Mouse (Mus musculus): ENCODE data around the gene Fra10ac1. TPM values are rescaled to one million over a fixed set of nuclear protein-coding genes. Genes with fewer than 3 reads are reported as not detected.

Gene Fra10ac1
- total RNA-seq, 2 experiments from 2014 or later, result 15.6 to 17.6 TPM

DNA sequence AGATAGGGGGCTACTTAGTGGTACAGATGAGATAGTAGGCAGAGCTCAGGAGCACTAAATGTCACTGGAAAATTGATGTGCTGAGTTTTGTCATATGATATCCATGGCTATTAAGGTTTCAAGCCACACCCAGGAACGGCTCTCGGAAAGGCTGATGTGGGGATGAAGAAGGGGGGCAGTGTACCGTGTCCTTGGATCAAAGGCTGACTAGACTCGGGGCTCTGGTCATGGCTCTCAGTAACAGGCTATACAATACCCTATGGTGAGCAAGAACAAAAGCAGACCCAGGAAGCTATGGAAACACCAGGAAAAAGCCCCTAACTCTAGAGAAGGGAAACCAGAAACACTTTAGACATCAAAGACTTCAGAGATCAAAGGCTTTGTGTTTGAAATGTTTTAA, 8.6 kb upstream of the Fra10ac1 start:
- ATAC-seq (ENCODE audit: poor library complexity, severe bottlenecking), result no peak

- no peak for ATAC-seq (ENCODE audit: poor library complexity, severe bottlenecking)
Observed at GRCm38 (mm10) chr19:38232087-38232486, 8.1 kb upstream of the Fra10ac1 start.

DNA sequence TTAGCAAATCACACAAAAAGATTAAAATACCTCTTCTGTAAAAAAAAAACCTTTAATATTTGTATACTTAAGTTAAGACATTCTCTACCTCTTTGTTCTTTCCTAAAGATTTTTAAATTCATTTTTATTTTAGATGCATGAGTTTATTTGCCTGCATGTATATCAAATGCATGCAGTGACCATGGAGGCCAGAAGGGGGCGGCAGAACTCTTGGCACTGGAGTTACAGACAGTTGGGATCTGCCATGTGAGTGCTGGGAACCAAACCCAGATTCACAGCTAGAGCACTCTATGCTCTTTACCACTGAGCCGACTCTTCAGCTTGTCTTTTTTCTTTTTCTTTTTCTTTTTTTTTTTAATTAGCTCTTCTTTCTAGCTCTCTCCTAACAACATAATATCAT, 4.7 kb upstream of the Fra10ac1 start:
- no peak for ATAC-seq (ENCODE audit: poor library complexity, severe bottlenecking)

DNA sequence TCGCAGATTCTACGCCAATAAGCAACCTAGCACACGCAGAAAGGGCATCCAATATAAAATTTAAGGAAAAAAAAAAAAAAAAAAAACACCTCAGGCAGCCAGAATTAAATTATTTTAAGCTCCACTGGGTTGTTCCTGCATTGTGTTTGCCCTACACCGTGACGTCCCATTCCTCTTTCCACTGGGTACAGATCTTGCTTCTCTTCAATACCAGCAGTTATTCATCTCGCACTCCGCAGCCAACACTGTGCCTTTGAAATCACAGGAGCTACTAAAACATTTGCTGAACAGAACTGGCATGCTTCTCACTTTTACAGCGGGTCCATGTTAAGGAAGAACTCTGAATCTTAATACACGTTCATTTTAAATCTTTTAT, 717 bp upstream of the Fra10ac1 start:
- ATAC-seq (ENCODE audit: poor library complexity, severe bottlenecking), result no peak

GRCm38 (mm10) chr19:38223356-38223904, 526 bp downstream of the Fra10ac1 start:
- ATAC-seq (ENCODE audit: poor library complexity, severe bottlenecking), result peak; percentile 36

DNA sequence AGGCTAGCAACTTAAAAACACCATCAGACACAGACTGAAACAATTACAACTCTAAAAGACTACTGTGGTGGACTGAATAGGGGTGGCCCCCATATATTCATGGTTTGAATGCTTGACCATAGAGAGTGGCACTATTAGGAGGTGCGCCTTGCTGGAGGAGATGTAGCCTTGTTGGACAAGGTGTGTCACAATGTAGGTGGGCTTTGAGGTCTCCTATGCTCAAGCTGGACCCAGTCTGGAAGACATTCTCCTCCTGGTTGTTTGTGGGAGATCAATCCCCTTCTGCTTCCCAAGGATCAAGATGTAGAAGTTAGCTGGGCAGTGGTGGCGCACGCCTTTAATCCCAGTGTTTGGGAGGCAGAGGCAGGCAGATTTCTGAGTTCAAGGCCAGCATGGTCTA, 6.3 kb downstream of the Fra10ac1 start:
- ATAC-seq (ENCODE audit: poor library complexity, severe bottlenecking), result no peak

DNA sequence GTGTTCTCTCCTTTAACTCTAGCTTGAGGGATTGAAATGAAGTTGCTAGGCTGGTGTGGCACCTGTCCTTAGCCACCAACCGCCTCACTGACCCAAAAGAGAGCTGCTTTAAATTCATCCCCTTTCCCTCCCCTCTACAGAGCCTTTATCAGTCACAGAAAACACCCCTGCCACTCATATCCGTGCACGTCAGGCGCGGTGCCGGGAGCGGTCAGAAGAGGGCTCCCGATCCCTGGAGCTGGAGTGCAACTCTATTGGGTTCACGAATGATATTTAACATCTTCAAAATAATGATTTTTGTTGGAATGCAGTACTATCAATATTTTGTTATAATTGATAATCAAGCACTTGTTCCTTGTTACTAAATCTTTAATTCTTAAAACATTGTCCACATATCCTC, 17.3 kb downstream of the Fra10ac1 start:
- ATAC-seq (ENCODE audit: poor library complexity, severe bottlenecking), result no peak

GRCm38 (mm10) chr19:38198731-38199130, 25.2 kb downstream of the Fra10ac1 start:
- ATAC-seq (ENCODE audit: poor library complexity, severe bottlenecking), result no peak

- no peak for ATAC-seq (ENCODE audit: poor library complexity, severe bottlenecking)
Observed at GRCm38 (mm10) chr19:38195245-38195644, 28.7 kb downstream of the Fra10ac1 start.

GRCm38 (mm10) chr19:38191446-38191845, 32.5 kb downstream of the Fra10ac1 start:
- ATAC-seq (ENCODE audit: poor library complexity, severe bottlenecking), result no peak

DNA sequence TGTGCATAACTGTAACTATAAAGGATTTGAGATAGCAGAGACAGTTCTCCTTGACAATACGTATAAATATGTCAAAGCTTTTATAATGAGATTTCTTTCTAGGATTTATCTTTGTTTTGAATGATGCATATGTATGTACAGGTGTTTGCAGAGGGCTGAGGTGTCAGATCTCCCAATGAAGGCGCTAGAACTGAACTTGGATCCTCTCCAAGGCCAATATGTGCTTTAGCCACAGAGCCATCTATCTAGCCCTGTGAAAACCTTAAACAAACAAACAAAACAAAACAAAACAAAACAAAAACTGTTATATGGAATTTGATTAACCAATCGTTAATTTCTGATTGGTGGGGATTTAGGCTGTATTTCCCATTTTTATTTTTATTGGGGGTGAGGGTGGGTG, 33.4 kb downstream of the Fra10ac1 start:
- no peak for ATAC-seq (ENCODE audit: poor library complexity, severe bottlenecking)

DNA sequence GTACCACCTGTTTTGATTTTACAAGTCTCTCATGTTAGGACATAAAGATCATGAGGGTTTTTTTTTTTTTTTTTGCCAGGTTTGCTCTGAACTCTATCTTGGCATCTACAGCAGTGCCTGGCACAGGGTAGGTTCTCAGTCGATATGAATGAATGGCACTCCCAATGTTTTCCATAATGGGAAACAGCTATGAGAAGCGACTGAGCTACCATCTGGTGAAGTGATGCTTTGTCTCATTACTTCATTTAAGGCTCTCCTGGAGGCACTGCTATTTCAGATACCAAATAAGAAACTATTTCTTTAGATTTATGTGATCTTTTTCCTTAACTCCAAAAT, 36.6 kb downstream of the Fra10ac1 start:
- ATAC-seq (ENCODE audit: poor library complexity, severe bottlenecking), result no peak

DNA sequence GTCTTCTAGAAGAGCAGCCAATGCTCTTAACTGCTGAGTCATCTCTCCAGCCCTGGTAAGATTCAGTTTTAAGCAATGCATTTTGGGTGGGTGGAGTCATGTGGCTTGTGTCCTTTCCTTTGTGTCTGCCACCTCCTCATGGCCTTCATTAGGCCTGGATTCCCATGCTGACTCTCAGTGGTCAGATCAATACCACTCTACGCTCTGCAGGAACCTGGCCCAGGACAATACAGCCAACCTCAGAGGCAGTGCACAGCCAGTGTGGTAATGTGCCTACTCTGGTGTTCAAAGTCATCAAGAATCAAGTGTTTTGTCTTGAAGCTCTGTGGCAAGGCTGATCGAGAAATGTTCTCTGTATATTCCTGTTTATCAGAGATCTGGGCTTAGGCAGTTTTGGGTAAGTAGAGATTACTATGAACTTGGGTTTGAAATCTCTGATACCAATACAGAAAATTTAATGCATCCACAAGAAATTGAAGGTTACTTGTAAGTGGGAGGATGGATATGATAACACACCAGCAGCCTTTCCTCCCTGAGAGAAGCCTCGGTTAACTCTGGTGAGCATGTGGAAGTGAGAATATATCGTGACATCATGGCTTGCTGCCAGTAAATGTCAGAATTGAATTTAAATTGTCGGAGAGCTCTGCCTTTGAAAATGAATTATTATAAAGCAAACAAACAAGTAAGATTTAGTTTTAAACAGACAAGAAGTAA, 37.2 kb downstream of the Fra10ac1 start:
- no peak for ATAC-seq (ENCODE audit: poor library complexity, severe bottlenecking)

DNA sequence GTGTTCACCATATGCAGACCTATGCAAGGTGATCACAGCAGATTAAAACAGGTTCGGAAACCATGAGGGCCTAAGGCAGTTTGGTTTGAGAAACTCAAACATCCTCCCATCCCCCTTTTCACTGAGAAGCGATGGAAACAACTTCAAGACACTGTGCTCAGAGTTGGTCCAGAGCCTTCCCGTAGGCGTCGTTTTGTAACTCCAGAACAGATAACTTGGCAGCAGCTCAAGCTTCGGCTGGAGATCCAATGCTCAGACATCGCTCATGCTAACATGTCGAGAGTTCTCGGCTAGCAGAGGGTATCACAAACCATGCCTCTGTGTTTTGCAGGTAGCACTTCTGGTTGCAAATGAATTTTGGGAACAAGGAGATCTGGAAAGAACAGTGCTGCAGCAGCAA, 44.3 kb downstream of the Fra10ac1 start:
- ATAC-seq (ENCODE audit: poor library complexity, severe bottlenecking), result no peak

DNA sequence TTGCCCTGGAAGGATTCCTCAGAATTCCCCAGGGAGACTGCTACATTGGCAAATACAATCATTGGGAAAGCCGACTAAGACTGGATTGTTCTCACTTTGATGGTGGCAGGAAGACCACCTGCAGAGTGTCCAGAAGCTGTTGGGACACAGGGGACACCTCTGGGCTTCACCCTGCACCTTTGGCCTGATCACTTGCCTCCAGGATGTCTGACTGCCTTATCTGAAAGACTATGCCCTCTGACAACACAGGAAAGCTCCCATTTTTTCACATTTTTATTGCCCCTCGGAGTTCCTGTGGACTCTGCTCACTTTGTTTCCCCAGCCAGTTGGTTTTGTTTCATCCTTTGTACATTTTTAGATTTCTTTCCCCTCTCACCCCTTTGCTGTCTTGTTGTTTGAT, 59.3 kb downstream of the Fra10ac1 start:
- no peak for ATAC-seq (ENCODE audit: poor library complexity, severe bottlenecking)

GRCm38 (mm10) chr19:38161648-38162354, 62.2 kb downstream of the Fra10ac1 start:
- no peak for ATAC-seq (ENCODE audit: poor library complexity, severe bottlenecking)

- ATAC-seq (ENCODE audit: poor library complexity, severe bottlenecking), result no peak
Observed at GRCm38 (mm10) chr19:38156243-38156642, 67.7 kb downstream of the Fra10ac1 start.

DNA sequence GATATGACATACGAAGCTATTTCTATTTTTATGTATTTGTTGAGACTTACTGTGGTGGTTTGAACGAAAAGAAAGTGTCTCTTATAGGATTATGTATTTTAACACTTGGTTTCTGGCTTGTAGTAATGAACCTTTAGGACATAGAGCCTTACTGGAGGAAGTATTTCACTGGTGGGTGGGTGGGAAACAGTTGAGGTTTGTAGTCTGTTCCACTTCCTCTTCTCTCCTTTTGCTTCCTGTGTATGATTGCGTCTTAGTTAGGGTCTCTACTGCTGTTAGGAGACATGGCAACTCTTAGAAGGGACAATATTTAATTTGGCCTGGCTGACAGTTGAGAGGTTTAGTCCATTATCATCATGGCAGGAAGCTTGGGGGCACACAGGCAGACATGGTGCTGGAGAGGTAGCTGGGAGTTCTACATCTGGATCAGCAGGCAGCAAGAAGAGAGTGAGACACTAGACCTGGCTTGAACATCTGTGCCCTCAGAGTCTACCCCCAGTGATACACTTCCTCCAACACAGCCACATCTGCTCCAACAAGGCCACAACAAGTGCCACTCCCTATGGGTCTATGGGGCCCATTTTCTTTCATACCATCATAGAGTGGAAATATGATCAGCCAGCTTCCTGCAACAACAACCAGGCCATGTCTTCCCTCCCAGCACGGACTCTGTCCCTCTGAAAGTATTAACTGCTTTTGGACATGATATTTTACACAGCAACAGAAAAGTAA, 80.2 kb downstream of the Fra10ac1 start:
- ATAC-seq (ENCODE audit: poor library complexity, severe bottlenecking), result peak; percentile 75

All from megakaryocyte, adult 5-6 weeks (primary cell).